Mouse (Mus musculus): ENCODE data around the gene Lrrk1. TPM values are rescaled to one million over a fixed set of nuclear protein-coding genes. Genes with fewer than 3 reads are reported as not detected.
A peak's percentile ranks its signal among the peaks of the same experiment; 100 is the strongest.

Gene Lrrk1
- polyA plus RNA-seq, 1 experiment: 31.0 TPM

GRCm38 (mm10) chr7:66214477-66214876, 173.7 kb downstream of the Lrrk1 start:
- peaks cover 10% of the 10 kb centered on the region for H3K4me1 ChIP-seq (ENCODE audit: control insufficient read depth, insufficient read depth, low read length)
- no peak for TF ChIP-seq POLR2A (IDR thresholded peaks at IDR 0.05; ENCODE audit: low read depth, low read length)
- TF ChIP-seq CTCF (IDR thresholded peaks at IDR 0.05; ENCODE audit: borderline replicate concordance, insufficient read depth, low read length): no peak
- no peak overlapping the region for H3K27ac ChIP-seq (ENCODE audit: insufficient read depth, low read length)
- no peak overlapping the region for H3K4me3 ChIP-seq (ENCODE audit: insufficient read depth, low read length)

- TF ChIP-seq POLR2A (IDR thresholded peaks at IDR 0.05; ENCODE audit: low read depth, low read length) (no peak), CTCF (IDR thresholded peaks at IDR 0.05; ENCODE audit: borderline replicate concordance, insufficient read depth, low read length) (no peak)
- Histone ChIP-seq H3K4me3 (ENCODE audit: insufficient read depth, low read length) (no peak overlapping the region), H3K27ac (ENCODE audit: insufficient read depth, low read length) (no peak overlapping the region), H3K4me1 (ENCODE audit: control insufficient read depth, insufficient read depth, low read length) (peaks cover 8% of the 10 kb centered on the region)
These were observed 175.3 kb downstream of the Lrrk1 start for GRCm38 (mm10) chr7:66212887-66213286.

- H3K4me3 ChIP-seq (ENCODE audit: insufficient read depth, low read length): no peak overlapping the region
- TF ChIP-seq POLR2A (IDR thresholded peaks at IDR 0.05; ENCODE audit: low read depth, low read length) (no peak), CTCF (IDR thresholded peaks at IDR 0.05; ENCODE audit: borderline replicate concordance, insufficient read depth, low read length) (no peak)
These were observed 178.2 kb downstream of the Lrrk1 start for GRCm38 (mm10) chr7:66209920-66210319.

GRCm38 (mm10) chr7:66201657-66202056, 186.5 kb downstream of the Lrrk1 start:
- Histone ChIP-seq H3K27ac (ENCODE audit: insufficient read depth, low read length) (no peak overlapping the region), H3K4me1 (ENCODE audit: control insufficient read depth, insufficient read depth, low read length) (no peaks in the 10 kb centered on the region), H3K4me3 (ENCODE audit: insufficient read depth, low read length) (no peak overlapping the region)
- TF ChIP-seq POLR2A (IDR thresholded peaks at IDR 0.05; ENCODE audit: low read depth, low read length) (no peak), CTCF (IDR thresholded peaks at IDR 0.05; ENCODE audit: borderline replicate concordance, insufficient read depth, low read length) (no peak)

More at GRCm38 (mm10) chr7:66209920-66210319, 178.2 kb downstream of the Lrrk1 start:
- no peak overlapping the region for H3K27ac ChIP-seq (ENCODE audit: insufficient read depth, low read length)
- no peaks in the 10 kb centered on the region for H3K4me1 ChIP-seq (ENCODE audit: control insufficient read depth, insufficient read depth, low read length)

GRCm38 (mm10) chr7:66200791-66201450, 187.2 kb downstream of the Lrrk1 start:
- H3K4me3 ChIP-seq (ENCODE audit: insufficient read depth, low read length): no peak overlapping the region
- H3K4me1 ChIP-seq (ENCODE audit: control insufficient read depth, insufficient read depth, low read length): no peaks in the 10 kb centered on the region
- no peak overlapping the region for H3K27ac ChIP-seq (ENCODE audit: insufficient read depth, low read length)
- TF ChIP-seq CTCF (IDR thresholded peaks at IDR 0.05; ENCODE audit: borderline replicate concordance, insufficient read depth, low read length) (no peak), POLR2A (IDR thresholded peaks at IDR 0.05; ENCODE audit: low read depth, low read length) (no peak)

GRCm38 (mm10) chr7:66200383-66200782, 187.8 kb downstream of the Lrrk1 start:
- H3K27ac ChIP-seq (ENCODE audit: insufficient read depth, low read length): no peak overlapping the region
- no peak overlapping the region for H3K4me3 ChIP-seq (ENCODE audit: insufficient read depth, low read length)
- H3K4me1 ChIP-seq (ENCODE audit: control insufficient read depth, insufficient read depth, low read length): no peaks in the 10 kb centered on the region
- TF ChIP-seq POLR2A (IDR thresholded peaks at IDR 0.05; ENCODE audit: low read depth, low read length): no peak
- no peak for TF ChIP-seq CTCF (IDR thresholded peaks at IDR 0.05; ENCODE audit: borderline replicate concordance, insufficient read depth, low read length)

- H3K4me1 ChIP-seq (ENCODE audit: control insufficient read depth, insufficient read depth, low read length): no peaks in the 10 kb centered on the region
- H3K27ac ChIP-seq (ENCODE audit: insufficient read depth, low read length): 0 out of 2 replicates have a peak overlapping the region, but pooled peaks have one; percentile 12
- TF ChIP-seq CTCF (IDR thresholded peaks at IDR 0.05; ENCODE audit: borderline replicate concordance, insufficient read depth, low read length): no peak
- peak; percentile 38; the same call in 1 of the 2 replicates for TF ChIP-seq POLR2A (IDR thresholded peaks at IDR 0.05; ENCODE audit: low read depth, low read length)
- no peak overlapping the region for H3K4me3 ChIP-seq (ENCODE audit: insufficient read depth, low read length)
These were observed 188.7 kb downstream of the Lrrk1 start for GRCm38 (mm10) chr7:66199391-66199831.

GRCm38 (mm10) chr7:66198416-66198815, 189.7 kb downstream of the Lrrk1 start:
- H3K27ac ChIP-seq (ENCODE audit: insufficient read depth, low read length): no peak overlapping the region
- H3K4me1 ChIP-seq (ENCODE audit: control insufficient read depth, insufficient read depth, low read length): no peaks in the 10 kb centered on the region
- TF ChIP-seq CTCF (IDR thresholded peaks at IDR 0.05; ENCODE audit: borderline replicate concordance, insufficient read depth, low read length) (no peak), POLR2A (IDR thresholded peaks at IDR 0.05; ENCODE audit: low read depth, low read length) (no peak)
- H3K4me3 ChIP-seq (ENCODE audit: insufficient read depth, low read length): no peak overlapping the region

- TF ChIP-seq CTCF (IDR thresholded peaks at IDR 0.05; ENCODE audit: borderline replicate concordance, insufficient read depth, low read length) (no peak), POLR2A (IDR thresholded peaks at IDR 0.05; ENCODE audit: low read depth, low read length) (no peak)
- Histone ChIP-seq H3K4me3 (ENCODE audit: insufficient read depth, low read length) (no peak overlapping the region), H3K4me1 (ENCODE audit: control insufficient read depth, insufficient read depth, low read length) (no peaks in the 10 kb centered on the region), H3K27ac (ENCODE audit: insufficient read depth, low read length) (no peak overlapping the region)
These were observed 191.3 kb downstream of the Lrrk1 start for GRCm38 (mm10) chr7:66196609-66197445.

GRCm38 (mm10) chr7:66195881-66196280, 192.3 kb downstream of the Lrrk1 start:
- Histone ChIP-seq H3K4me1 (ENCODE audit: control insufficient read depth, insufficient read depth, low read length) (no peaks in the 10 kb centered on the region), H3K27ac (ENCODE audit: insufficient read depth, low read length) (no peak overlapping the region)

More at GRCm38 (mm10) chr7:66195881-66196280, 192.3 kb downstream of the Lrrk1 start:
- no peak overlapping the region for H3K4me3 ChIP-seq (ENCODE audit: insufficient read depth, low read length)
- TF ChIP-seq CTCF (IDR thresholded peaks at IDR 0.05; ENCODE audit: borderline replicate concordance, insufficient read depth, low read length) (no peak), POLR2A (IDR thresholded peaks at IDR 0.05; ENCODE audit: low read depth, low read length) (no peak)
